Mouse (Mus musculus) midbrain, embryonic 14.5 days (tissue): ENCODE data around the gene Hmgb3. TPM values are rescaled to one million over a fixed set of nuclear protein-coding genes. Genes with fewer than 3 reads are reported as not detected.

Experiments used
- ATAC-seq: fragments of 200-750 bp; cut with Nextera tagmentation; 2 replicates; pipeline ENCODE4 v1.8.0; 2017; ENCODE audit warnings: moderate number of reproducible peaks, moderate library complexity; ENCODE audit not compliant: low FRiP score, low TSS enrichment
- DNase-seq: peaks from one replicate; pipeline ENCODE4 v3.0.0-alpha.2; 2015
- H3K27ac ChIP-seq: fragments of 300-500 bp; sonication (generic); replicated peaks from 2 replicates; pipeline ENCODE4 v1.5.1; 2014; ENCODE audit warnings: mild to moderate bottlenecking, low read depth, low read length, moderate library complexity
- H3K27me3 ChIP-seq: fragments of 300-500 bp; sonication (generic); 2 replicates; pipeline ENCODE4 v1.6.1; 2014; ENCODE audit warnings: low read length, control low read depth, mixed read lengths; ENCODE audit not compliant: control insufficient read depth, insufficient read depth
- H3K36me3 ChIP-seq: fragments of 300-500 bp; sonication (generic); 2 replicates; pipeline ENCODE4 v1.6.1; 2014; ENCODE audit warnings: low read length, control low read depth; ENCODE audit not compliant: control insufficient read depth, insufficient read depth
- H3K4me1 ChIP-seq: fragments of 300-500 bp; sonication (generic); 2 replicates; pipeline ENCODE4 v1.6.1; 2014; ENCODE audit warnings: mild to moderate bottlenecking, antibody characterized with exemption, low read length, control low read depth; ENCODE audit not compliant: control insufficient read depth, insufficient read depth
- H3K4me2 ChIP-seq: fragments of 300-500 bp; sonication (generic); 2 replicates; pipeline ENCODE4 v1.6.1; 2014; ENCODE audit warnings: mild to moderate bottlenecking, low read length, moderate library complexity
- H3K4me3 ChIP-seq: fragments of 300-500 bp; sonication (generic); replicated peaks from 2 replicates; pipeline ENCODE4 v1.5.1; 2014; ENCODE audit warnings: low read depth, low read length
- H3K9ac ChIP-seq: fragments of 300-500 bp; sonication (generic); replicated peaks from 2 replicates; pipeline ENCODE4 v1.6.1; 2014; ENCODE audit warnings: mild to moderate bottlenecking, low read length, moderate library complexity
- H3K9me3 ChIP-seq: fragments of 300-500 bp; sonication (generic); 2 replicates; pipeline ENCODE4 v1.6.1; 2016; ENCODE audit warnings: low read length, control low read depth, mixed read lengths; ENCODE audit not compliant: control insufficient read depth
- WGBS: fragments of 180-500 bp; shearing (Covaris S2); extraction: QIAGEN DNeasy Blood & Tissue Kit; methylation state at CpG from one replicate; pipeline ENCODE4 v1.1.7; 2014; 5-methylcytosine and 5-hydroxymethylcytosine counted together
- polyA plus RNA-seq: library from polyadenylated mRNA; unstranded; fragments of >200 nt; fragmentation: Nextera tagmentation; extraction: Ambion mirVana; gene quantifications from 2 replicates; pipeline ENCODE4 v1.2.1, GENCODE M21; 2014

Hmgb3 gene
- polyA plus RNA-seq, 1 experiment from 2014 or later: 468 TPM

- H3K4me1 ChIP-seq: no peaks in the 10 kb centered on the region
- WGBS: 65% methylated on average over 3 of the region's 3 CpGs
Measured at GRCm38 (mm10) chrX:71532635-71533034, 23.1 kb upstream of the Hmgb3 start.

DNA sequence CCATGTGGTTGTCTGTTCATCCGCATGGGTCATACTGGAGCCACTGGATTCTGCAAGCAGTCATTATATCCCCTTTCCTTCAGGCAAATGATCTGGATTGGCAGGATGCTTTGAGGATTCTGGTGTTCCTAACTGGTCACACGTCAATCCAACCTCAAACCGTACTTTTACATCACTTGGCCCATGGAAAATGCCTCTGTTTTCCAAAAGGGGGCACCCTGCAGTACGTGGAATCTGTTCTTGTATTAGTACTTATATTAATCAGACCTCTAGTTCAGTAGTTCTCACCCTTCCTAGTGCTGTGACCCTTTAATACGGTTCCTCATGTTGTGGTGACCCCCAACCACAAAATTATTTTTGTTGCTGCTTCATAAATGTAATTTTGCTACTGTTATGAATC lies 21.6 kb upstream of the Hmgb3 start:
- no peak overlapping the region for H3K9ac ChIP-seq
- no peaks in the 10 kb centered on the region for H3K4me1 ChIP-seq
- H3K4me2 ChIP-seq: no peak overlapping the region
- no peaks in the 10 kb centered on the region for H3K27me3 ChIP-seq
- no peak overlapping the region for H3K4me3 ChIP-seq
- DNase-seq: no peak
- 86% methylated on average over 5 of the region's 5 CpGs for WGBS
- H3K9me3 ChIP-seq: no peaks in the 10 kb centered on the region
- ATAC-seq: no peak
- no peaks in the 10 kb centered on the region for H3K36me3 ChIP-seq
- H3K27ac ChIP-seq: no peak overlapping the region

More at GRCm38 (mm10) chrX:71532635-71533034, 23.1 kb upstream of the Hmgb3 start:
- ATAC-seq (no peak), DNase-seq (no peak)
- no peak overlapping the region for H3K4me2 ChIP-seq
- H3K27ac ChIP-seq: no peak overlapping the region
- H3K27me3 ChIP-seq: no peaks in the 10 kb centered on the region
- H3K9ac ChIP-seq: no peak overlapping the region
- no peaks in the 10 kb centered on the region for H3K9me3 ChIP-seq
- H3K36me3 ChIP-seq: no peaks in the 10 kb centered on the region
- no peak overlapping the region for H3K4me3 ChIP-seq

GRCm38 (mm10) chrX:71537791-71538190 lies 17.9 kb upstream of the Hmgb3 start:
- Histone ChIP-seq H3K4me2 (no peak overlapping the region), H3K36me3 (no peaks in the 10 kb centered on the region), H3K27ac (no peak overlapping the region), H3K27me3 (no peaks in the 10 kb centered on the region), H3K4me3 (no peak overlapping the region), H3K9ac (no peak overlapping the region), H3K4me1 (no peaks in the 10 kb centered on the region), H3K9me3 (no peaks in the 10 kb centered on the region)
- DNase-seq (no peak), ATAC-seq (no peak)
- WGBS: 71% methylated on average over 2 of the region's 2 CpGs

GRCm38 (mm10) chrX:71540821-71541510 lies 14.8 kb upstream of the Hmgb3 start:
- no peak for DNase-seq
- no peak overlapping the region for H3K4me3 ChIP-seq
- no peaks in the 10 kb centered on the region for H3K9me3 ChIP-seq
- WGBS: 78% methylated on average over 7 of the region's 7 CpGs
- no peaks in the 10 kb centered on the region for H3K4me1 ChIP-seq
- H3K9ac ChIP-seq: no peak overlapping the region
- no peaks in the 10 kb centered on the region for H3K27me3 ChIP-seq
- no peak overlapping the region for H3K4me2 ChIP-seq
- H3K36me3 ChIP-seq: no peaks in the 10 kb centered on the region
- ATAC-seq: no peak
- no peak overlapping the region for H3K27ac ChIP-seq

DNA sequence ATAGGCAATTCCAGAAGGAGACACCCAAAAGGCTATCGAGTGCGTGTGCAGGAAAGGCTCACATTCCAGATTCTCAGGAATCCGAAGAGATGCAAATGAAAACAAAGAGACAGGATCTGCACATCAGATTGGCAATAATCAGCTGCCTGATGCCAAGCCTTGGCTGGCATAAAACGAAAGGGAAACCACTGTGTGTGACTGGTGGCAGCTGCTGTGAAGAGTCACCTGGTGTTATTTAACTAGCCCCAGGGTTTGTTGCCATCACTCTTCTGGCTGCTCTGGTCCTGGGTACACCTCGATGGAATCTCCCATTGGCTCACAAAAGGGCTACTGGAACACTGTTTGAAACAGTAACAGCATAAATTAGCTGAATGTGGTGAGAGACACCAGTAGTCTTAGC lies 11.0 kb upstream of the Hmgb3 start:
- WGBS: 65% methylated on average over 5 of the region's 5 CpGs
- Histone ChIP-seq H3K9me3 (no peaks in the 10 kb centered on the region), H3K4me2 (no peak overlapping the region), H3K4me1 (no peaks in the 10 kb centered on the region), H3K27me3 (no peaks in the 10 kb centered on the region), H3K36me3 (no peaks in the 10 kb centered on the region), H3K27ac (no peak overlapping the region), H3K9ac (no peak overlapping the region), H3K4me3 (no peak overlapping the region)
- DNase-seq (no peak), ATAC-seq (no peak)

DNA sequence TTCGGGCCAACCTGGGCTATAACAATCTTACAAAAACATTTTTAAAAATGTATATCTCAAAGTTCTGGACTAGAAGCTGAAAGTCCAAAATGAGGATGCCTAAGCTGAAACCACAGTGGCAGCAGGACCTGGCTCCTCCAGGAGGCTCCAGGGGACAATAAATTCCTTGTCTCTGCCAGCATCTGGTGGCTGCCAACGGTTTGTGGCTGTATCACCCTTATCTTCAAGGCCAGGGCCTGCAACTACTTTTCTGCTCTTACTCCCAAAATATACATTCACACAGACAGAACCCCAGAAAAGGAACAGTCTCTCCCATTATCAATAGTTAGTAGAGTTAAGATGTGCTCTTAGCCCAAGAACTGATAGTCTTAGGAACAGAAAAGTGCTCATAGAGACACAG lies 10.6 kb upstream of the Hmgb3 start:
- no peak for ATAC-seq
- 81% methylated on average over 2 of the region's 2 CpGs for WGBS
- H3K36me3 ChIP-seq: no peaks in the 10 kb centered on the region
- no peaks in the 10 kb centered on the region for H3K9me3 ChIP-seq
- no peak overlapping the region for H3K4me2 ChIP-seq
- H3K4me1 ChIP-seq: no peaks in the 10 kb centered on the region
- no peak overlapping the region for H3K4me3 ChIP-seq
- DNase-seq: no peak
- no peaks in the 10 kb centered on the region for H3K27me3 ChIP-seq
- no peak overlapping the region for H3K27ac ChIP-seq
- no peak overlapping the region for H3K9ac ChIP-seq

DNA sequence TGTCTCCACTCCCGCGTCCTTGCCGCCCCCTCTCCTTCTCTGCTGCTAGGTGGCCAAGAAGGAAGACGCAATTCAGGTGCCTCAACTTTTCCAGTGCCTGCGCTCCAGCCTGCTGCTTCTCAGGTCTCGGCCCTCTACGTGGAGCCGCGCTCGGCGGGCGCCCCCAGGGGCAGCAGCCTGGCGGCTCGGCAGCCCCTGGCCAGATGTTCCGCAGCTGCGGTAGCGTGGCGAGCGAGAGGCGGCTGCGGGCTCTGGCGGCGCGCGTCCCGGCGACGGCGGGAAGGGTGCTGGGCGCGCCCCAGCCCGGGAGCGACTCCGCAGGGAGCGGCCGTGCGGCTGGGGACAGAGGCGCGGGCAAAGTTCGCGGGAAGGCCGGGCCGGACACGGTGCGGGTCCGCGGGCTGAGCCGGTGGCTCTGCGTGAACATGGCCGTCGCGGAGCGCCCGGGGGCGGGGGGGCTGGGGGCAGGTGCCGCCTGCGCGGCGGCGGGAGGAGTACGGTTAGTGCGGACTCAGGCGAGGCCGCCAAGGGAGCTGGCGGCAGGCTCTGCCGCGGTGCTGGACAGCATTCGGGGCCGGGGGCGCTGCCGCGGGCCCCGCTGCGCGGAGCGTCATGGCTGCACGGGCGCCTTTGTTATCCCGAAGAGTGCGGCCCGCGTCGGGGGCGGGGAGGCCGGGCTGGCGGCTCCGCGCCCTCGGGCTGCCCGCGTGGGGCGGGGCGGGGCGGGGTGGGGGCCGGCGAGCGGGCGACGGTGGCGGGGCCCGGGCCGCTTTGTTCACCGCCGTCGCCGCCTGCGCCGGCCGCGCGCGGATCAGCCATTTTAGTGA lies 610 bp downstream of the Hmgb3 start:
- no peaks in the 10 kb centered on the region for H3K27me3 ChIP-seq
- no peaks in the 10 kb centered on the region for H3K4me1 ChIP-seq
- ATAC-seq (peak; percentile 58), DNase-seq (peak; percentile 69)
- H3K36me3 ChIP-seq: peaks cover 15% of the 10 kb centered on the region
- peak overlapping the region; percentile 89 for H3K9ac ChIP-seq
- H3K9me3 ChIP-seq: no peaks in the 10 kb centered on the region
- H3K27ac ChIP-seq: peak overlapping the region; percentile 98
- H3K4me3 ChIP-seq: peak overlapping the region; percentile 64
- WGBS: 28% methylated on average over 79 of the region's 112 CpGs
- peak overlapping the region; percentile 42 for H3K4me2 ChIP-seq

DNA sequence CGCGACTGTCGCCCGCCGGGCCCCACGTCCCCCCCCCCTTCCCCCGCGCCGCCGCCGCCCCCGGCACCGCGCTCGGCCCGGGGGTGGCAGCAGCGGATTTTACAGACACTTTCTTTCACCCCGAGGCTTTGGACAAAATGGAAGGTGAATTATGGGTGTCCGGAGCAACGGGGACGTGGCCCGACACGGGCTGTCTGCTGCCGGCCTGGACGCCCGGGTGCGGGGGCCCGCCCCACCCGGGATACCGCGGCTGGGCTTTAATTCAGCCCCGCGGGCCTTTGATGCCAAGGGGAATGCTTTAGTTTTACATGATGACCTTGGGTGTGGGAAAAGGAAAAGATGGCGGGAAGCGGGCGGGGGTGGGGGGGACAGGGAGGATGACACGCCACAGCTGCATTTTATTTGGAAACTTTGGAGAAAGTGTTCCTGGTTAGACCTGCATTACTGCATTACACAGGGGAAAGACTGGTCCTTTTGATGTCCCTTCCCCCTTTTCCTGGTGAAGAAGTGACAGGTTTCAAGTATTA lies 1.3 kb downstream of the Hmgb3 start:
- Histone ChIP-seq H3K4me1 (no peaks in the 10 kb centered on the region), H3K9me3 (no peaks in the 10 kb centered on the region), H3K4me3 (peak overlapping the region; percentile 64), H3K9ac (peak overlapping the region; percentile 89), H3K27me3 (no peaks in the 10 kb centered on the region), H3K4me2 (peak overlapping the region; percentile 57), H3K36me3 (peaks cover 20% of the 10 kb centered on the region), H3K27ac (peak overlapping the region; percentile 98)
- DNase-seq (peak; percentile 32), ATAC-seq (peak; percentile 7; the same call in 1 of the 2 replicates)
- 17% methylated on average over 26 of the region's 37 CpGs for WGBS
